Mouse (Mus musculus): Measurements from ENCODE around the gene Defb15.
"Not testable (repeated sequence)": the region's sequence is repeated elsewhere in the genome, so short reads cannot be mapped to it uniquely, and the experiment has no call there.

Defb15 gene

GRCm38 (mm10) chr8:21932610-21933009 is at the start of gene Defb15:
Gene Defb15, minus strand, starts transcription at chr8:21932710.
- no peak for DNase-seq (ENCODE audit: inconsistent age in 2 of 2, low spot score in 1 of 2)

GRCm38 (mm10) chr8:21981664-21982337 is 49.3 kb upstream of the Defb15 start:
- DNase-seq (ENCODE audit: inconsistent age in 2 of 2, low spot score in 1 of 2) = peak in 1 of 2 experiments; percentile 44

- no peak for DNase-seq (ENCODE audit: inconsistent age in 2 of 2, low spot score in 1 of 2)
These were observed 45.7 kb upstream of the Defb15 start for GRCm38 (mm10) chr8:21978193-21978592.

- DNase-seq (ENCODE audit: inconsistent age in 2 of 2, low spot score in 1 of 2) = no peak
These were observed 37.0 kb upstream of the Defb15 start, which contains the start of gene Ccdc70 for GRCm38 (mm10) chr8:21969475-21969874. Gene Ccdc70, plus strand, starts transcription at chr8:21969775.

GRCm38 (mm10) chr8:21966646-21967045 is 34.1 kb upstream of the Defb15 start:
- DNase-seq (ENCODE audit: inconsistent age in 2 of 2, low spot score in 1 of 2) = no peak

- no peak for DNase-seq (ENCODE audit: inconsistent age in 2 of 2, low spot score in 1 of 2)
These were observed 25.9 kb upstream of the Defb15 start, which contains the start of gene Fam90a1a for GRCm38 (mm10) chr8:21958414-21958813. Gene Fam90a1a, plus strand, starts transcription at chr8:21958714.

- no peak for DNase-seq (ENCODE audit: inconsistent age in 2 of 2, low spot score in 1 of 2)
These were observed 23.8 kb upstream of the Defb15 start for GRCm38 (mm10) chr8:21956336-21956735.

- peak; percentile 44 to 80 for DNase-seq (ENCODE audit: inconsistent age in 2 of 2, low spot score in 1 of 2)
These were observed 22.8 kb upstream of the Defb15 start for GRCm38 (mm10) chr8:21955321-21955720.

GRCm38 (mm10) chr8:21947311-21948017 is 15.0 kb upstream of the Defb15 start:
- no peak for DNase-seq (ENCODE audit: inconsistent age in 2 of 2, low spot score in 1 of 2)

- DNase-seq (ENCODE audit: inconsistent age in 2 of 2, low spot score in 1 of 2) = no peak
These were observed 14.0 kb upstream of the Defb15 start, which contains the start of gene Defb13 for GRCm38 (mm10) chr8:21946462-21946861. Gene Defb13, plus strand, starts transcription at chr8:21946762.

- DNase-seq (ENCODE audit: inconsistent age in 2 of 2, low spot score in 1 of 2) = not testable (repeated sequence)
These were observed 5.5 kb upstream of the Defb15 start, which contains the start of gene Defb35 for GRCm38 (mm10) chr8:21938052-21938451. Gene Defb35, plus strand, starts transcription at chr8:21938352.

- not testable (repeated sequence) for DNase-seq (ENCODE audit: inconsistent age in 2 of 2, low spot score in 1 of 2)
These were observed 1.8 kb downstream of the Defb15 start for GRCm38 (mm10) chr8:21930754-21931153.

- DNase-seq (ENCODE audit: inconsistent age in 2 of 2, low spot score in 1 of 2) = no peak
These were observed 16.9 kb downstream of the Defb15 start for GRCm38 (mm10) chr8:21915625-21916024.

- DNase-seq (ENCODE audit: inconsistent age in 2 of 2, low spot score in 1 of 2) = no peak
These were observed 20.0 kb downstream of the Defb15 start for GRCm38 (mm10) chr8:21912554-21912953.

- DNase-seq (ENCODE audit: inconsistent age in 2 of 2, low spot score in 1 of 2) = no peak
These were observed 20.6 kb downstream of the Defb15 start for GRCm38 (mm10) chr8:21911931-21912330.

- DNase-seq (ENCODE audit: inconsistent age in 2 of 2, low spot score in 1 of 2) = not testable (repeated sequence)
These were observed 26.2 kb downstream of the Defb15 start, which contains the start of gene Defb11 for GRCm38 (mm10) chr8:21906290-21906689. Gene Defb11, minus strand, starts transcription at chr8:21906412.

- not testable (repeated sequence) for DNase-seq (ENCODE audit: inconsistent age in 2 of 2, low spot score in 1 of 2)
These were observed 47.2 kb downstream of the Defb15 start, which contains the start of gene Defb9 for GRCm38 (mm10) chr8:21885321-21885720. Gene Defb9, minus strand, starts transcription at chr8:21885421.
